Mouse (Mus musculus) small intestine, adult 2 months (tissue): ENCODE measurements around the gene Nrip1. TPM values are rescaled to one million over a fixed set of nuclear protein-coding genes. Genes with fewer than 3 reads are reported as not detected.

Source experiments
- H3K27ac ChIP-seq: fragments of 200-500 bp; 2 replicates; pipeline ENCODE4 v1.5.1; 2012; ENCODE audit warnings: low read depth, low read length, control low read depth, inconsistent platforms; ENCODE audit not compliant: insufficient read depth
- H3K27me3 ChIP-seq: fragments of 200-500 bp; 2 replicates; pipeline ENCODE4 v1.6.1; 2012; ENCODE audit warnings: mild to moderate bottlenecking, moderate library complexity, low read length, inconsistent platforms; ENCODE audit not compliant: control insufficient read depth, insufficient read depth
- H3K36me3 ChIP-seq: fragments of 200-500 bp; 2 replicates; pipeline ENCODE4 v1.6.1; 2012; ENCODE audit warnings: mild to moderate bottlenecking, low read length, control low read depth, inconsistent platforms; ENCODE audit not compliant: control insufficient read depth, insufficient read depth
- H3K4me1 ChIP-seq: fragments of 200-500 bp; 2 replicates; pipeline ENCODE4 v1.6.1; 2012; ENCODE audit warnings: low read length, inconsistent platforms, mixed read lengths; ENCODE audit not compliant: control insufficient read depth, insufficient read depth, insufficient read length
- H3K4me3 ChIP-seq: fragments of 200-500 bp; 2 replicates; pipeline ENCODE4 v1.5.1; 2012; ENCODE audit warnings: low read depth, mild to moderate bottlenecking, control low read depth, inconsistent platforms, low read length, moderate library complexity
- CTCF ChIP-seq: fragments of 200-500 bp; IDR thresholded peaks from 2 replicates; pipeline ENCODE4 v1.5.1; 2012; ENCODE audit warnings: low read depth, mild to moderate bottlenecking, control low read depth, inconsistent platforms, low read length, moderate library complexity, mixed read lengths; ENCODE audit not compliant: insufficient replicate concordance, insufficient read length; ENCODE audit errors: extremely low read depth
- POLR2A ChIP-seq: fragments of 200-500 bp; IDR thresholded peaks from 2 replicates; pipeline ENCODE4 v1.6.1; 2012; ENCODE audit warnings: low read depth, mild to moderate bottlenecking, control low read depth, inconsistent platforms, low read length, moderate library complexity
- WGBS: fragments of 180-500 bp; shearing (Covaris S2); methylation state at CpG from one replicate; pipeline ENCODE4 v1.1.7; 2018; 5-methylcytosine and 5-hydroxymethylcytosine counted together
- polyA plus RNA-seq: library from polyadenylated mRNA; depleted of rRNA; stranded (reverse); fragments of >200 nt; gene quantifications from 2 replicates; pipeline ENCODE4 v1.2.3, GENCODE M21; 2012

Nrip1 gene
- polyA plus RNA-seq, 1 experiment = 18.6 TPM

GRCm38 (mm10) chr16:76275166-76275565 is 98.5 kb downstream of the Nrip1 start:
- H3K27ac ChIP-seq = no peak overlapping the region
- H3K4me1 ChIP-seq = no peaks in the 10 kb centered on the region
- H3K4me3 ChIP-seq = no peak overlapping the region
- H3K27me3 ChIP-seq = no peaks in the 10 kb centered on the region
- TF ChIP-seq POLR2A (no peak), CTCF (no peak)
- WGBS = 70% methylated on average over 7 of the region's 7 CpGs
- no peaks in the 10 kb centered on the region for H3K36me3 ChIP-seq

DNA sequence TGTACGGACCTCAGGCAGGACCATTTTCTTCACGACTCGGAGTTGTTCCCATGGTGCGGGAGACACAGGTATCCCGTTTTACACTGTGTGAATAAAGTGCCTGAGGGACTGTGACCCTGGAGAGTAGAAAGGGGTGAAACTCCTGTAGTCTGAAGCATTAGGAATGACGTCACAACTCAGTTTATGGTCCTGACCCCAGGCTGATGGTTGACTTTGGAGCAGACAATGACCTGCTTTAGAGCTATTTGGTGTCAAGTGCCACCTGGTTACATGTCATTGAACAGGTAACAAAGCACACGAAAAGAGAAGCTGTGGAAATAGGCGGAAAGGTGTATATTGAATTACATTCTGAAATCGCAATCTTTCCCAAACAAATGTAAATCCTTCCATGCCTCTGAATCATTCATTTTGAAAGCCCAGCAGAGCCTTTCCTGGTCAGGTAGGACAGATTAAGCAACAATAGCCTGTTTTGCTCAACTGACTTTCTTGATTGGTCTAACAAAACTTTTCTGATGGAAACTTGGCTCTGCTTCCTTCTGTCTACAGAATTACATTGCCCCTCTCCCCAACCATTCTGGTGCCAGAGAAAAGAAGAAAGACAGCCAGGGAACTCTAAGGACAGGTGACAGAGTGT is 106.9 kb downstream of the Nrip1 start:
- TF ChIP-seq CTCF = no peak
- no peak for TF ChIP-seq POLR2A
- Histone ChIP-seq H3K27me3 (no peaks in the 10 kb centered on the region), H3K4me1 (no peaks in the 10 kb centered on the region), H3K4me3 (no peak overlapping the region), H3K27ac (no peak overlapping the region), H3K36me3 (no peaks in the 10 kb centered on the region)
- 86% methylated on average over 9 of the region's 9 CpGs for WGBS

DNA sequence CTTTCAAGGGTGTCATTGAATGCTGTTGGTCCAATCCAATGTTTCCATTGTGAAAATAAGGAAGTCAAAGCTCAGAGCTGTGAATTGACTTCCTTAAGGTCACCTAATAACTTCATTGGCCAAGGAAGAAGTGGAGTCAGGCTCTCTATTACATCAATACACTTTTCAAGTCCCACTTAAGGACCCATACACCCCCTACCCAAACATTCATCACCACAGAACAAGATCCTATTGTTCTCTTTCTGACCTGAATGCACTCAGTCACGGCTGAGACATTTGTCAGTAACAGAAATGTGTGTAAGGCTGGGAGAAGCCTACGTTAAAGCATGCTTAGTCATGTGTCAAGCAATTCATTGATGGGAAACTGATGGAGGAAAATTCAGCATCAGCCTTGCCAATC is 107.8 kb downstream of the Nrip1 start:
- H3K27me3 ChIP-seq = no peaks in the 10 kb centered on the region
- H3K27ac ChIP-seq = no peak overlapping the region
- H3K4me1 ChIP-seq = no peaks in the 10 kb centered on the region
- no peak for TF ChIP-seq POLR2A
- TF ChIP-seq CTCF = no peak
- no peaks in the 10 kb centered on the region for H3K36me3 ChIP-seq
- WGBS = 67% methylated on average over 2 of the region's 2 CpGs
- H3K4me3 ChIP-seq = no peak overlapping the region

- TF ChIP-seq POLR2A (no peak), CTCF (no peak)
- no peak overlapping the region for H3K4me3 ChIP-seq
- no peak overlapping the region for H3K27ac ChIP-seq
- no peaks in the 10 kb centered on the region for H3K4me1 ChIP-seq
- H3K36me3 ChIP-seq = no peaks in the 10 kb centered on the region
- no peaks in the 10 kb centered on the region for H3K27me3 ChIP-seq
- 71% methylated on average over 6 of the region's 6 CpGs for WGBS
Measured at GRCm38 (mm10) chr16:76265301-76265700, 108.3 kb downstream of the Nrip1 start.

DNA sequence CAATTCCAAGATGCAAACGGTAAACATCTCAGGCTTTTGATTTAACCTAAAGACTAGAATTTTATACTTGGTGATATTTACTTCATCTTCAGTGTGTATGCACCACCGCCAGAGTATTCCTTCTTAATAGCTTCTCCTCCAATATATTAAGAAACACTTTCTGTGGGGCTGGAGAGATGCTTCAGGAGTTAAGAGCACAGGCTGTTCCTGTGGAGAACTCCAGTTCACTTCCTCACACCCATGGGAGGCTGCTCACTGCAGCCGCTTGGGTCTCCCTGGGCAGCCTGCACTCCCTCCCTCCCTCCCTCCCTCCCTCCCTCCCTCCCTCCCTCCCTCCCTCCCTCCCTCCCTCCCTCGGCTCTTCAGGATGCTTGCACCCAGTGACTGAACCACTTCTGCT is 110.2 kb downstream of the Nrip1 start:
- WGBS = 80% methylated on average over 3 of the region's 4 CpGs

DNA sequence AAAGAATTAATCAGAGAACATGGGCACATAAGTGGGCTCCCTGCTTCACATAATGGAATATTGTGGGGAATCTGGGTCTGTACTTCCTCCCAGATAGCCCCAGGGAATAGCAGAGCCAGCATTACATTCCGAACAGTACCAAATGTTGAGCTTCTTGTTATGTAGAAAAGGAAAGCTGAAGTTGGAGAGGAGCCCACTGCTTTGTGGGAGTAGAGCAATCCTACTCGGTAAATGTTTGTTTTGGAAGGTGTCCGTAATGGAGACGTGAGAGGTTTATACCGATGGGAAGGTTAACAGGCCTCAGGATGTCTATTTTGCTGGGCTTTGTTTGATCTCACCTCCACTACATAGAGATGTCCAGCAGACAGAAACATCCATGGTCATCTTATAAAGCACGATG is 113.3 kb downstream of the Nrip1 start:
- Histone ChIP-seq H3K27ac (no peak overlapping the region), H3K27me3 (no peaks in the 10 kb centered on the region), H3K4me3 (no peak overlapping the region), H3K36me3 (no peaks in the 10 kb centered on the region), H3K4me1 (no peaks in the 10 kb centered on the region)
- TF ChIP-seq CTCF (no peak), POLR2A (no peak)
- 47% methylated on average over 6 of the region's 6 CpGs for WGBS

More for the DNA sequence above, 110.2 kb downstream of the Nrip1 start:
- Histone ChIP-seq H3K36me3 (no peaks in the 10 kb centered on the region), H3K4me3 (no peak overlapping the region), H3K27me3 (no peaks in the 10 kb centered on the region), H3K4me1 (no peaks in the 10 kb centered on the region), H3K27ac (no peak overlapping the region)
- TF ChIP-seq POLR2A (no peak), CTCF (no peak)

- Histone ChIP-seq H3K27ac (no peak overlapping the region), H3K4me1 (no peaks in the 10 kb centered on the region), H3K27me3 (no peaks in the 10 kb centered on the region), H3K4me3 (no peak overlapping the region), H3K36me3 (no peaks in the 10 kb centered on the region)
- 89% methylated on average over 10 of the region's 10 CpGs for WGBS
- no peak for TF ChIP-seq CTCF
- no peak for TF ChIP-seq POLR2A
Measured at GRCm38 (mm10) chr16:76251826-76252225, 121.8 kb downstream of the Nrip1 start.
